Mouse (Mus musculus): ENCODE results near the gene Lmod2.

DNA sequence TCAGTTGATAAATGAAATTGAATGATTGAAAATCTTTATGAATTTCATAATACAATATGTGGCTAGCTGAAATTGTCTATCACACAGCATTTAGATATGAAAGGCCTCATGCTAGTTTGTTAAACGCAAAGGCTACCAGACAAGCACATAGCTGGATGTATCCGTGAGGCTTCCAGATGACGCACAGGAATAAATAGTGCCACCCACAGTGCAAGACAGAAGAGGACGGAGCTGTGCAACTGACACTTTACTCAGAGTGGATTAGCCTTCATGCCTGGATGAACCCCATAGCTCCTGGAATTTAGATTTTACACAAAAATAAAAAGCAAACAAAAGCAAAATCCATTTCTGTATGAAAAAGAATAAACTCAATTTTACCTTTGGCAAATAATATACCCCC, 16.4 kb downstream of the Lmod2 start:
- TF ChIP-seq POLR2A (IDR thresholded peaks at IDR 0.05; ENCODE audit: insufficient read length, low read depth) (no peak), POLR2AphosphoS2 (IDR thresholded peaks at IDR 0.05; ENCODE audit: insufficient read length, low read depth) (no peak), E2F4 (IDR thresholded peaks at IDR 0.05; ENCODE audit: insufficient read depth) (no peak), MAX (IDR thresholded peaks at IDR 0.05; ENCODE audit: low read depth) (no peak), TCF12 (IDR thresholded peaks at IDR 0.05; ENCODE audit: insufficient read depth, poor library complexity, severe bottlenecking) (no peak), TCF3 (IDR thresholded peaks at IDR 0.05; ENCODE audit: insufficient read length, low read depth) (no peak), MYOG (IDR thresholded peaks at IDR 0.05; ENCODE audit: control insufficient read depth in 1 of 3, insufficient read depth in 1 of 3, insufficient read length in 2 of 3, low read depth in 2 of 3) (no peak), USF1 (IDR thresholded peaks at IDR 0.05; ENCODE audit: low read depth) (no peak), REST (IDR thresholded peaks at IDR 0.05; ENCODE audit: insufficient read depth, insufficient read length) (no peak), MYOD1 (IDR thresholded peaks at IDR 0.05; ENCODE audit: control insufficient read depth in 1 of 3, insufficient read length in 2 of 3, low read depth in 2 of 3) (no peak), CEBPB (IDR thresholded peaks at IDR 0.05; ENCODE audit: insufficient read depth, poor library complexity, severe bottlenecking) (no peak)
